Mouse (Mus musculus) common myeloid progenitor, adult 5-6 weeks (primary cell): ENCODE measurements at regions not wholly inside any gene's neighbourhood (a gene's known extent, or its start where the extent isn't known, plus 50 kb on each side); places are given as distances from the start of the nearest gene placed in this dataset.

Experiments
- ATAC-seq: replicated peaks from 2 replicates; pipeline ENCODE4 v1.8.0; 2016; ENCODE audit warnings: low read depth, mild to moderate bottlenecking, moderate TSS enrichment, inconsistent platforms; ENCODE audit not compliant: poor library complexity, severe bottlenecking

GRCm38 (mm10) chr17:40455920-40456319 lies 63.9 kb upstream of the Esp8 start:
- ATAC-seq: no peak

- 0 out of 2 replicates have a peak, but pooled peaks have one; percentile 25 for ATAC-seq
These were observed 89.4 kb upstream of the Esp8 start for GRCm38 (mm10) chr17:40430446-40430845.

DNA sequence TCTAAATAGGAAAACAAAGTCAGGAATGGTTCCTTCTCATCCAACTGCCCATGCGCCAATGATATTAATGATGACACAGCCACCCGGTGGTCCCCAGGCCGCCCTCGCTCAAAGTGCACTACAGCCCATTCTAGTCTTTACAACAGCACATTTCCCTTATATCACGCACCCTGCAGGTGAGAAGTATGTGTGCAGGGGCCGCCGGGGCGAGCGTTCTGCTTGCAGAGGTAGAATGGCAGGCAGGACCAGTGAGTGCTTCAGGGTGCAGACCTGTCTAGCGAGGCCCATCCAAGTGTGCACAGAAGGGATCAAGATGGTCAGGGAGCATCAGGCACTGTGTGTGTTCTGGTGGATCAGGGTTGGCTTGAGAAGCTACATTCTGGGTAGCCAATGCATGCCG lies 99.6 kb upstream of the Crisp1 start:
- ATAC-seq: no peak

GRCm38 (mm10) chr17:40384567-40384966 lies 65.6 kb upstream of the Crisp1 start:
- no peak for ATAC-seq

DNA sequence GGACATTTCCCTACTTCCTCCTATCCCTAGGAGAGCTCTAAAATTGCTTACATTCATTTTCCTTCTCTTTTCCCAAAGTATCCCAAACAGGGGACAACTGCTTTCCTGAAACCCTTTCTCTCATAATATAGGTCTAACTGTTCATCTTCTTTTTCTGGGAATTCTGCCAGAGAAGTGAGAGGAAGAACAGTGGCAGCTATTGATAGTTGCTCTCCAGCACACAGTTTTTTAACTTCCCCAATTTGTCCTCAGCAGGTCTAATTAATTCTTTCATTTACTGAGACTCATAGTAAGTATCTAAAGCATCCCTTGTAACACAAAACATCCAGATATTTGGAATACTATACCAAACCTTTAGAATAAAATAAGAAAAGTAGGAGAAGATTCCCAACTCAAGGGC lies 53.7 kb upstream of the Crisp1 start:
- ATAC-seq: no peak
